Mouse (Mus musculus): ENCODE results near the gene Syn2. TPM values are rescaled to one million over a fixed set of nuclear protein-coding genes. Genes with fewer than 3 reads are reported as not detected.

The Syn2 gene
- polyA plus RNA-seq, 1 experiment from 2014 or later = 2.8 TPM

DNA sequence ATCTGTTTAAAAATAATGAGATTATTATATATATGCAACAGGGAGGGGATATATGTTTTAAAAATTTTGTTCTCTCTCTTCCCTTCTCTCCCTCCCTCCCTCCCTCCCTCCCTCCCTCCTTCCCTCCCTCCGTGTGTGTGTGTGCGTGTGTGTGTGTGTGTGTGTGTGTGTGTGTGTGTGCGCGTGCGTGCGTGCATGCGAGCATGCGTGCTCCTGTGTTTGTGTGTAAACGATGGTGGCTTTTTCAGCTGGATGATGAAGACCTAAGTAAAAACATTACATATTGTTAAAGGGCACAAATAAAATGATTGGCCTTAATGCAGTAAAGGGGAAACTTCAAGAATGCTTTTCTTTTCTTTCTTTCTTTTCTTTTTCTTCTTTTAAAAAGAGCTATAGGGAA, 1.5 kb downstream of the Syn2 start:
- Histone ChIP-seq H3K27me3 (ENCODE audit: control insufficient read depth, insufficient read depth, low read length) (peaks cover 13% of the 10 kb centered on the region), H3K27ac (replicated peaks; ENCODE audit: low read depth, low read length) (no peak overlapping the region), H3K4me3 (ENCODE audit: low read depth, low read length) (no peak overlapping the region), H3K9ac (replicated peaks; ENCODE audit: low read length) (no peak overlapping the region), H3K36me3 (replicated peaks; ENCODE audit: control insufficient read depth, insufficient read depth, low read depth, low read length) (no peaks in the 10 kb centered on the region), H3K4me2 (ENCODE audit: low read depth, low read length) (no peak overlapping the region), H3K4me1 (ENCODE audit: control insufficient read depth, insufficient read depth, low read length) (peaks cover 3% of the 10 kb centered on the region; the same call in 1 of the 2 replicates), H3K9me3 (replicated peaks; ENCODE audit: control insufficient read depth, low read length) (no peaks in the 10 kb centered on the region)
- DNase-seq (ENCODE audit: low spot score) (no peak), ATAC-seq (replicated peaks; ENCODE audit: insufficient number of reproducible peaks, low FRiP score, low TSS enrichment, low read depth) (no peak)
- WGBS = 83% methylated on average over 9 of the region's 9 CpGs

DNA sequence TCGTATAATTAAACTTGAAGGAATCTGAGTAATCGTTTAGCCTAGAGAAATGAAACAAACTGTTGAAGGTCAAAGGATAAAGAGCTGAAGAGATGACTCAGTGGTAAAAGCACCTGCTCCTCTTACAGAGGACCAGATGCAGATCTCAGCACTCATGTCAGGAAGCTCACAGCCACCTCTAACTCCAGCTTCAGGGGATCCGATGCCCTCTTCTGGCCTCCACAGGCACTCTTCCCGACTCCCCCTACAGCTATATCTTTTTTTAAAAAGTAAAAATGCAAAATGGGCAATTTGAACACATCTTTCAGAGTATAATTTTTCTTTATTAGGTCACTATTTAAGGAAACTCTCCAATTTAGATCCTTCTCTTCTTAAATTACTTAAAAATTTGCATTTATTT, 6.7 kb downstream of the Syn2 start:
- WGBS = 56% methylated on average over 4 of the region's 4 CpGs
- no peak overlapping the region for H3K9ac ChIP-seq (replicated peaks; ENCODE audit: low read length)
- no peak overlapping the region for H3K4me3 ChIP-seq (ENCODE audit: low read depth, low read length)
- DNase-seq (ENCODE audit: low spot score) (no peak), ATAC-seq (replicated peaks; ENCODE audit: insufficient number of reproducible peaks, low FRiP score, low TSS enrichment, low read depth) (no peak)
- no peaks in the 10 kb centered on the region for H3K36me3 ChIP-seq (replicated peaks; ENCODE audit: control insufficient read depth, insufficient read depth, low read depth, low read length)
- H3K27me3 ChIP-seq (ENCODE audit: control insufficient read depth, insufficient read depth, low read length) = no peaks in the 10 kb centered on the region
- H3K9me3 ChIP-seq (replicated peaks; ENCODE audit: control insufficient read depth, low read length) = no peaks in the 10 kb centered on the region
- no peak overlapping the region for H3K4me2 ChIP-seq (ENCODE audit: low read depth, low read length)
- no peaks in the 10 kb centered on the region for H3K4me1 ChIP-seq (ENCODE audit: control insufficient read depth, insufficient read depth, low read length)
- H3K27ac ChIP-seq (replicated peaks; ENCODE audit: low read depth, low read length) = no peak overlapping the region

DNA sequence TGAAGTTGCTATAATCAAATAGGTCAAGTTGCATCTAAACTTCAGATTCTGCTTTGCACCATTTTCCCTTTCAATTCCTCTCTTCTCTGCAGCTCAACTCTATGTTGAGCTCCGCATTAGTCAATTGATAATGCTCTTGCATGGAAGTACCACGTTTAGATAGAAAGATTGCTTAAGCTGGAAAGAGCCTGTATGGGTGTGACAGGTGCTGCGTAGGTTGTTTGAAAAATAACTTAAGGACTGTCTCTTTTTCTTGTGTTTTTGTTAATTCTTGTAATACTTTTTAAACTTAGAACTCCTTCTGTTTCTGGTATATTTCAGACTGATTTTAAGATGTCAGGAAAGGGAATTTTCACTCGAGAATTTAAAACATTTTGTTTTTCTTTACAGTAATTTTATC, 26.5 kb downstream of the Syn2 start:
- Histone ChIP-seq H3K4me1 (ENCODE audit: control insufficient read depth, insufficient read depth, low read length) (no peaks in the 10 kb centered on the region), H3K27me3 (ENCODE audit: control insufficient read depth, insufficient read depth, low read length) (no peaks in the 10 kb centered on the region), H3K4me2 (ENCODE audit: low read depth, low read length) (no peak overlapping the region), H3K27ac (replicated peaks; ENCODE audit: low read depth, low read length) (no peak overlapping the region), H3K36me3 (replicated peaks; ENCODE audit: control insufficient read depth, insufficient read depth, low read depth, low read length) (no peaks in the 10 kb centered on the region), H3K4me3 (ENCODE audit: low read depth, low read length) (no peak overlapping the region), H3K9ac (replicated peaks; ENCODE audit: low read length) (no peak overlapping the region), H3K9me3 (replicated peaks; ENCODE audit: control insufficient read depth, low read length) (no peaks in the 10 kb centered on the region)
- no peak for ATAC-seq (replicated peaks; ENCODE audit: insufficient number of reproducible peaks, low FRiP score, low TSS enrichment, low read depth)
- WGBS = 70% methylated on average over 4 of the region's 4 CpGs
- no peak for DNase-seq (ENCODE audit: low spot score)

DNA sequence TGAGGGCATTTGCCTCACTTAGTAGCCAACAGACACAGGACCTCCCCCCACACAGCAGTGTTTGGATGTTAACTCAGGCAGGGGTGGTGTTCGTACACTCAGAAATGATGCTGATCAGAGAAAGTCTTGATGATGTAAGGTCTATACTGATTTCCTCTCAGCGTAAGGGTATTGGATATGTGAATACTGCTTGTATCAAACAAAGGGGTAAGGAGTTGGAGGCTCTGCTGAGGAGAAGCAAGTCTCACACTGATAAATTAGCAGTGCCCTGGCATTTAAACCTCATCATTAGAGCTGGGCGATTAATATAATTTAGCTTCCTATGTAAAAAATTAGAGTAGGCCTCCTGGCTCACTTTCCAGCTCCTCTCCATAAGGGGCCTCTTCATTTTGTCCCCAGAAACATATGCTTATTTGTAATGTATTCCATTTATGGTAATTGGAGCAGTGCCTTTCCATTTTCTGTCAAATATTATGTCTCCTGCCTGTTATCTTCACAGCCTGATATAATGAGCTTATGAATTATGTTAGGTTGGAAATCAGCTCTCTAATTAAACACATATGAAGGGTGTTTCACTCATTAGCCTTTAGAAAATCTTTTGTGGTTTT, 31.3 kb downstream of the Syn2 start:
- ATAC-seq (replicated peaks; ENCODE audit: insufficient number of reproducible peaks, low FRiP score, low TSS enrichment, low read depth) = no peak
- H3K36me3 ChIP-seq (replicated peaks; ENCODE audit: control insufficient read depth, insufficient read depth, low read depth, low read length) = no peaks in the 10 kb centered on the region
- H3K4me2 ChIP-seq (ENCODE audit: low read depth, low read length) = no peak overlapping the region
- no peak overlapping the region for H3K4me3 ChIP-seq (ENCODE audit: low read depth, low read length)
- 84% methylated on average over 3 of the region's 3 CpGs for WGBS
- H3K9me3 ChIP-seq (replicated peaks; ENCODE audit: control insufficient read depth, low read length) = no peaks in the 10 kb centered on the region
- no peak overlapping the region for H3K9ac ChIP-seq (replicated peaks; ENCODE audit: low read length)
- DNase-seq (ENCODE audit: low spot score) = no peak
- no peak overlapping the region for H3K27ac ChIP-seq (replicated peaks; ENCODE audit: low read depth, low read length)
- H3K4me1 ChIP-seq (ENCODE audit: control insufficient read depth, insufficient read depth, low read length) = no peaks in the 10 kb centered on the region
- no peaks in the 10 kb centered on the region for H3K27me3 ChIP-seq (ENCODE audit: control insufficient read depth, insufficient read depth, low read length)

DNA sequence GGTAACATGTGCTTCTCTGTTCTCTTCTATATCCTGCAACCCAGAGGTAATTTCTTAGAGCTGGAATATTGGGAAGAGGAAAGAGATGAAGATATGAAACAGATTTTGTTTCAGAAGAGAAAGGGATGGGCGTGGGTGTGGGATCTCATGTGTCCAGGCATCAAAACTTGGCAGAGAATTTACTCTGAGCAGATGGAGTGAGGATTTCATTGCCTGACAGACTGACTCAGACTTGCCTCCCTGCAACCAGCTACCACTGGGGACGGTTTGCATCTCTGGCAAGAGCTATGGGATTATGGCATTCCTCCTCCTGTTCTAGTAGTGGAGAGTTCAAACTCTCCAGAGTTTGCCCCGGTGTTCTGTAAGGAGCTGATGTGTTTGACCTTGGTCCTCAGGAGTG, 34.2 kb downstream of the Syn2 start:
- no peak overlapping the region for H3K9ac ChIP-seq (replicated peaks; ENCODE audit: low read length)
- no peak overlapping the region for H3K27ac ChIP-seq (replicated peaks; ENCODE audit: low read depth, low read length)
- no peak overlapping the region for H3K4me2 ChIP-seq (ENCODE audit: low read depth, low read length)
- ATAC-seq (replicated peaks; ENCODE audit: insufficient number of reproducible peaks, low FRiP score, low TSS enrichment, low read depth) = no peak
- no peaks in the 10 kb centered on the region for H3K27me3 ChIP-seq (ENCODE audit: control insufficient read depth, insufficient read depth, low read length)
- no peaks in the 10 kb centered on the region for H3K9me3 ChIP-seq (replicated peaks; ENCODE audit: control insufficient read depth, low read length)
- DNase-seq (ENCODE audit: low spot score) = no peak
- H3K36me3 ChIP-seq (replicated peaks; ENCODE audit: control insufficient read depth, insufficient read depth, low read depth, low read length) = no peaks in the 10 kb centered on the region
- 71% methylated on average over 3 of the region's 3 CpGs for WGBS
- no peaks in the 10 kb centered on the region for H3K4me1 ChIP-seq (ENCODE audit: control insufficient read depth, insufficient read depth, low read length)
- no peak overlapping the region for H3K4me3 ChIP-seq (ENCODE audit: low read depth, low read length)

DNA sequence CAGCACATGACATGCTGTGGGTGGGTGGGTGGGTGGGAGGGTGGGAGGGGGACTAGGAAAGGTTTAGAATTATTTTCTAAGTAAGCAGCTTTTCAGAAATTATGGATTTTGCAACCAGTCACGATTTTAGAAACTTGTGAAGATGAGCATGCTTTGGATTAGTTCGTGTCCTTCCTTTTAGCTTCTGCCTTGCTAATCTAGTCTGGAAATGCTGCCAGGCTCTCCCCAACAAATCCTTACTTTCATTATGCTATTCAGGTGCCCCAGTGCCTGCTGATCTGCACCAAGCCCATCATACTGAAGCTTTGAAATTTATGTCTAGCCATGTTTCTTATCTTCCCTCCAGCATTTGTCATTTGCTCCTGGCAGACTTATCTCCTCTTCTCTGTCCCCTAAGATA, 34.8 kb downstream of the Syn2 start:
- no peaks in the 10 kb centered on the region for H3K36me3 ChIP-seq (replicated peaks; ENCODE audit: control insufficient read depth, insufficient read depth, low read depth, low read length)
- DNase-seq (ENCODE audit: low spot score) (no peak), ATAC-seq (replicated peaks; ENCODE audit: insufficient number of reproducible peaks, low FRiP score, low TSS enrichment, low read depth) (no peak)
- no peak overlapping the region for H3K4me3 ChIP-seq (ENCODE audit: low read depth, low read length)
- 57% methylated on average over 2 of the region's 2 CpGs for WGBS
- H3K27me3 ChIP-seq (ENCODE audit: control insufficient read depth, insufficient read depth, low read length) = no peaks in the 10 kb centered on the region
- H3K9ac ChIP-seq (replicated peaks; ENCODE audit: low read length) = no peak overlapping the region
- H3K27ac ChIP-seq (replicated peaks; ENCODE audit: low read depth, low read length) = no peak overlapping the region
- no peaks in the 10 kb centered on the region for H3K9me3 ChIP-seq (replicated peaks; ENCODE audit: control insufficient read depth, low read length)
- H3K4me1 ChIP-seq (ENCODE audit: control insufficient read depth, insufficient read depth, low read length) = no peaks in the 10 kb centered on the region
- H3K4me2 ChIP-seq (ENCODE audit: low read depth, low read length) = no peak overlapping the region

DNA sequence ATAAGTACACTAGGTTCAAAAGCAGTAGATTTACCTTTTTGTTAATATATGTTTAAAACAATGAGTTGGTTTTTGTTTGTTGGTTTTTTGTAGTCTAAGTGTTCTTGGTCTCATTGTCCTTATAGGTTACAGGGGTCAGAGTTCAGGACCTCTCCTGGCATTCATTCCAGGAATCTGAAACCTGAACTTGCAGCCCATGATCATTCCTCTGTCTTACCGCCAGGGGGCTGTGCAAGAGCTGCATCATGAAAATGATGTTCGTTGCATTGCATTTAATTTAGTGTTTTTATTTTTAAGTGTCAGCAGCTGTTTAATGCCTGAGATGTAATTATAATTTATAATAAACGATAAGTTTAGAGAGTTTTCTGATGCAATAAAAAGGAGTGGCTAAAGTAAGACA, 40.1 kb downstream of the Syn2 start:
- no peak overlapping the region for H3K9ac ChIP-seq (replicated peaks; ENCODE audit: low read length)
- H3K27me3 ChIP-seq (ENCODE audit: control insufficient read depth, insufficient read depth, low read length) = no peaks in the 10 kb centered on the region
- H3K9me3 ChIP-seq (replicated peaks; ENCODE audit: control insufficient read depth, low read length) = no peaks in the 10 kb centered on the region
- DNase-seq (ENCODE audit: low spot score) (peak; percentile 57), ATAC-seq (replicated peaks; ENCODE audit: insufficient number of reproducible peaks, low FRiP score, low TSS enrichment, low read depth) (no peak)
- H3K36me3 ChIP-seq (replicated peaks; ENCODE audit: control insufficient read depth, insufficient read depth, low read depth, low read length) = no peaks in the 10 kb centered on the region
- H3K4me1 ChIP-seq (ENCODE audit: control insufficient read depth, insufficient read depth, low read length) = no peaks in the 10 kb centered on the region
- H3K4me3 ChIP-seq (ENCODE audit: low read depth, low read length) = no peak overlapping the region
- H3K4me2 ChIP-seq (ENCODE audit: low read depth, low read length) = no peak overlapping the region
- 32% methylated on average over 3 of the region's 3 CpGs for WGBS
- H3K27ac ChIP-seq (replicated peaks; ENCODE audit: low read depth, low read length) = no peak overlapping the region

DNA sequence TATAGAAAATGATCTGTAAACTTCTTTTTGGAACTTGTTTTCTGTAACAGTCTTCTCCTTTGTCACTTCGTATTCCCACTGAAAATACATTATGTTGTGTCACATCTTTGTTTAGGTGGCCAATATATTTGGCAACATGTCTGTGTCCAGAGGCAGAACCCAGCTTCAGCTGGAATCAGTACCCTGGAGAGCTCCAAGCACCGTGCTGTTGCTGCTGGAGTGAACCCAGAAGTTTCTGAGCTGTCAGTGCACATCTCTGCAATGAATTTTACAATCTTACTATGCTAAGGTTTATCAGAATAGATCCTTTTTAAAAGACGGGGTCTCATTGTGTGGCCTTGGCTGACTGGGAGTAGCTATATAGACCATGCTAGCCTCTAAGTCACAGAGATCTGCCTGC, 44.1 kb downstream of the Syn2 start:
- H3K4me3 ChIP-seq (ENCODE audit: low read depth, low read length) = no peak overlapping the region

More for the DNA sequence above, 44.1 kb downstream of the Syn2 start:
- WGBS = 39% methylated on average over 3 of the region's 3 CpGs
- Histone ChIP-seq H3K9me3 (replicated peaks; ENCODE audit: control insufficient read depth, low read length) (no peaks in the 10 kb centered on the region), H3K9ac (replicated peaks; ENCODE audit: low read length) (no peak overlapping the region), H3K27ac (replicated peaks; ENCODE audit: low read depth, low read length) (no peak overlapping the region), H3K4me2 (ENCODE audit: low read depth, low read length) (no peak overlapping the region), H3K4me1 (ENCODE audit: control insufficient read depth, insufficient read depth, low read length) (no peaks in the 10 kb centered on the region), H3K36me3 (replicated peaks; ENCODE audit: control insufficient read depth, insufficient read depth, low read depth, low read length) (no peaks in the 10 kb centered on the region), H3K27me3 (ENCODE audit: control insufficient read depth, insufficient read depth, low read length) (no peaks in the 10 kb centered on the region)
- peak; percentile 80 for DNase-seq (ENCODE audit: low spot score)
- no peak for ATAC-seq (replicated peaks; ENCODE audit: insufficient number of reproducible peaks, low FRiP score, low TSS enrichment, low read depth)
